Comparison of ENCODE assay signal across 8 mouse cellular contexts in the genomic region with DNA sequence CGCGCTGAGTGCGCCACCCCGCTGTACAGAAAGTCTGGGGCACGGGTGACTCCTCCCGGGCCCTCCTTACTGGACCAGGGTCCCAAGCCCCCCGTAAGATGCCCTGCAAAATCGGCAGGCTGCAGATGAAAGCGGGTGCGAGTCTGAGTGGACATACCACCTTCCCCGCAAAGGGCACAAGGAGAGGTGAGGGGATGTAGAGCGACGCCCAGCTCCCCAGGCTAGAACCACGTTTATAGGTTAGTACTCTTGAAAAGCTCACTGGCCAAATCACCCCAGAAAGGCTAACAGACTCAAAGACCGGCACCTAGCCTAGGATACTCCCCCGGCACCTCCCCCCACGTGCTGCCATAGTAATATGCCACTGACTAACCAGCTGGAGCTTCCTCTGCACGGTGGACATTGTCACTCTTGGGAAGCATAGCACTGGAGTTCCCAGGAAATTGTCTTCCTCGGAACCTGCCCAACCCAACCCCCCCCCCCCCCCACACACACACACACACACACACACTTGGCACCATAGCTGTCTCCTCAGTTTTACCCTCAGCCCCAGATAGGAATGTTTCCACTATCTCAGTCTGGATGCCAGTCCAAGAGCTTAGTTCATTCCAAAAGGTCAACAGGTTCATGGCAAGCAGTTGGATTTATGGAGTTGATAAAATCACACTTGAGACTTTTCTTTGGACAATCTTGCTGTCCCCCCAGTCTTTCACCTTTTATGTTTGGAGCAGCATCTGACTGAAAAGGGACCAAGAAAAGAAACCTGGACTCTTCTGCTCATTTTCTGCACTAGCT. TPM values are rescaled to one million over a fixed set of nuclear protein-coding genes. Genes with fewer than 3 reads are reported as not detected.
DNase-seq lines count a peak whose midpoint lies in the region; ATAC-seq and TF ChIP-seq lines count a peak whose summit lies in the region.

No protein-coding gene starts in this region.

- no peak for TF ChIP-seq POLR2A in embryonic fibroblast, embryonic 13.5 days (IDR thresholded peaks at IDR 0.05; ENCODE audit: low read depth, low read length)

- 10% methylated on average over 19 of the region's 19 CpGs for WGBS in intestine, embryonic 16.5 days
- 6% methylated on average over 19 of the region's 19 CpGs for WGBS in neural tube, embryonic 13.5 days

- peak overlapping the region; percentile 49 for H3K4me3 ChIP-seq in left cerebral cortex, adult 2 months
- H3K4me3 ChIP-seq in embryonic fibroblast, embryonic 13.5 days (ENCODE audit: insufficient read depth, low read length), result peak overlapping the region; percentile 35
- H3K4me3 ChIP-seq in intestine, embryonic 16.5 days (ENCODE audit: low read length), result peak overlapping the region; percentile 51
- peak overlapping the region; percentile 39 for H3K4me3 ChIP-seq in neural tube, embryonic 13.5 days

- intact Hi-C loops in left cerebral cortex, adult 2 months (cut with DNase I), result loop anchor here (1.0 to 10.0 kb wide), 4 partner anchors 182 to 1049 kb away; no protein-coding TSS in a partner anchor
- intact Hi-C loops in left cerebral cortex, postnatal 14 days (cut with DNase I), result loop anchor here (5.0 to 10.0 kb wide), 4 partner anchors 74 to 1042 kb away; no protein-coding TSS in a partner anchor

- peak; percentile 7; the same call in 1 of the 2 replicates for ATAC-seq in intestine, embryonic 16.5 days
- peak; percentile 55; the same call in 1 of the 2 replicates for ATAC-seq in neural tube, embryonic 13.5 days (ENCODE audit: low read depth)
- ATAC-seq in frontal cortex, adult (ENCODE audit: low TSS enrichment), result no peak; the same call in 1 of the 2 replicates

- H3K36me3 ChIP-seq in intestine, embryonic 16.5 days (ENCODE audit: control insufficient read depth, insufficient read depth, low read length), result no peaks in the 10 kb centered on the region
- no peaks in the 10 kb centered on the region for H3K36me3 ChIP-seq in neural tube, embryonic 13.5 days

- no peaks in the 10 kb centered on the region for H3K9me3 ChIP-seq in intestine, embryonic 16.5 days (ENCODE audit: control insufficient read depth, low read length)
- no peaks in the 10 kb centered on the region for H3K9me3 ChIP-seq in neural tube, embryonic 13.5 days

- no peak overlapping the region for H3K27ac ChIP-seq in left cerebral cortex, adult 2 months
- H3K27ac ChIP-seq in embryonic fibroblast, embryonic 13.5 days (ENCODE audit: insufficient read depth, low read length), result no peak overlapping the region
- H3K27ac ChIP-seq in intestine, embryonic 16.5 days (ENCODE audit: low read length), result no peak overlapping the region
- H3K27ac ChIP-seq in neural tube, embryonic 13.5 days (replicated peaks), result no peak overlapping the region

- H3K4me2 ChIP-seq in intestine, embryonic 16.5 days (ENCODE audit: low read depth, low read length), result peak overlapping the region; percentile 85
- peak overlapping the region; percentile 69 for H3K4me2 ChIP-seq in neural tube, embryonic 13.5 days

- TF ChIP-seq CTCF in left cerebral cortex, adult 2 months (IDR thresholded peaks at IDR 0.05), result no peak
- no peak for TF ChIP-seq CTCF in embryonic fibroblast, embryonic 13.5 days (IDR thresholded peaks at IDR 0.05; ENCODE audit: borderline replicate concordance, insufficient read depth, low read length)

- H3K4me1 ChIP-seq in embryonic fibroblast, embryonic 13.5 days (ENCODE audit: control insufficient read depth, insufficient read depth, low read length), result no peaks in the 10 kb centered on the region
- 0 out of 2 replicates have a peak, but pooled peaks cover 7% of the 10 kb centered on the region for H3K4me1 ChIP-seq in intestine, embryonic 16.5 days (ENCODE audit: control insufficient read depth, insufficient read depth, low read length)
- H3K4me1 ChIP-seq in neural tube, embryonic 13.5 days (replicated peaks), result peaks cover 22% of the 10 kb centered on the region

- no peaks in the 10 kb centered on the region for H3K27me3 ChIP-seq in intestine, embryonic 16.5 days (replicated peaks; ENCODE audit: control insufficient read depth, insufficient read depth, low read length)
- H3K27me3 ChIP-seq in neural tube, embryonic 13.5 days, result peaks cover 10% of the 10 kb centered on the region; the same call in 1 of the 2 replicates

- DNase-seq in left cerebral cortex, adult 2 months (ENCODE audit: extremely low spot score in 1 of 2, low spot score in 2 of 2), result no peak
- no peak for DNase-seq in left cerebral cortex, postnatal 14 days (ENCODE audit: low spot score in 2 of 2)
- DNase-seq in gastrocnemius, postnatal 10 days, result no peak
- no peak for DNase-seq in urinary bladder, postnatal 14 days (ENCODE audit: low spot score)

- H3K9ac ChIP-seq in intestine, embryonic 16.5 days (ENCODE audit: low read depth, low read length), result peak overlapping the region; percentile 66
- H3K9ac ChIP-seq in neural tube, embryonic 13.5 days, result peak overlapping the region; percentile 71

RNA-seq across cellular contexts. Expression of a gene that starts 26.2 kb away (rescaled TPM):
- total RNA-seq in left cerebral cortex, adult 2 months (2021), result 10 to 100 TPM; 58.1 to 62.5 TPM
- 10 to 100 TPM; 67.1 to 75.4 TPM for total RNA-seq in left cerebral cortex, postnatal 14 days (2021)
- 22.0 and 53.0 TPM in 2 replicates for polyA plus RNA-seq in embryonic fibroblast, embryonic 13.5 days (2011; ENCODE audit: insufficient read length, low read depth, missing spikeins)
- 23.7 and 24.0 TPM in 2 replicates for polyA plus RNA-seq in intestine, embryonic 16.5 days (2015; fragmentation: Nextera tagmentation; extraction: Ambion mirVana)
- 45.1 and 51.6 TPM in 2 replicates for polyA plus RNA-seq in neural tube, embryonic 13.5 days (2015; fragmentation: Nextera tagmentation; extraction: Ambion mirVana)
- 100 to 1,000 TPM; 111 to 124 TPM for total RNA-seq in gastrocnemius, postnatal 10 days (2021)

RNA-seq across cellular contexts. Expression of a gene that starts 31.6 kb away (rescaled TPM):
- 1 to 10 TPM; 3.7 to 4.9 TPM for total RNA-seq in left cerebral cortex, adult 2 months (2021)
- 1 to 10 TPM; 6.6 to 6.9 TPM for total RNA-seq in left cerebral cortex, postnatal 14 days (2021)
- polyA plus RNA-seq in embryonic fibroblast, embryonic 13.5 days (2011; ENCODE audit: insufficient read length, low read depth, missing spikeins), result 0.77 TPM in 1 of 2 replicates, not detected in the other
- polyA plus RNA-seq in intestine, embryonic 16.5 days (2015; fragmentation: Nextera tagmentation; extraction: Ambion mirVana), result 2.5 and 2.6 TPM in 2 replicates
- 22.0 and 30.7 TPM in 2 replicates for polyA plus RNA-seq in neural tube, embryonic 13.5 days (2015; fragmentation: Nextera tagmentation; extraction: Ambion mirVana)
- total RNA-seq in gastrocnemius, postnatal 10 days (2021), result 1 to 10 TPM; 1.4 TPM
